ENCODE assay signal across 16 mouse cellular contexts in genomic region chr12:7853876-7854275, GRCm38 (mm10).
A peak's percentile ranks its signal among the peaks of the same experiment; 100 is the strongest.
DNase-seq lines count a peak whose midpoint lies in the region; ATAC-seq and TF ChIP-seq lines count a peak whose summit lies in the region.
"Had no signal": no experiment of that assay in that cellular context is flagged by ENCODE, and none has a peak within 500 bp of the region (broad histone marks: within the 10 kb centered on the region; RNA-seq: fewer than 3 reads in every experiment).

No protein-coding gene starts in this region.

- H3K9me3 ChIP-seq in forebrain, postnatal 0 days (ENCODE audit: low read length): no peaks in the 10 kb centered on the region
- H3K9me3 ChIP-seq in forebrain, embryonic 15.5 days: no peaks in the 10 kb centered on the region
- no peaks in the 10 kb centered on the region for H3K9me3 ChIP-seq in midbrain, embryonic 16.5 days (replicated peaks; ENCODE audit: control insufficient read depth, low read length, poor library complexity, severe bottlenecking)
- H3K9me3 ChIP-seq in midbrain, embryonic 10.5 days (replicated peaks): no peaks in the 10 kb centered on the region
- H3K9me3 ChIP-seq: heart, embryonic 10.5 days; limb, embryonic 15.5 days had no signal

- no peaks in the 10 kb centered on the region for H3K4me1 ChIP-seq in forebrain, postnatal 0 days (ENCODE audit: insufficient read depth)
- H3K4me1 ChIP-seq in forebrain, embryonic 15.5 days: no peaks in the 10 kb centered on the region
- H3K4me1 ChIP-seq in midbrain, embryonic 16.5 days (ENCODE audit: control insufficient read depth, insufficient read depth, low read length): no peaks in the 10 kb centered on the region
- H3K4me1 ChIP-seq in midbrain, embryonic 10.5 days: no peaks in the 10 kb centered on the region
- H3K4me1 ChIP-seq: heart, embryonic 10.5 days; limb, embryonic 15.5 days had no signal

- H3K4me2 ChIP-seq in forebrain, postnatal 0 days (ENCODE audit: low read depth): no peak overlapping the region
- no peak overlapping the region for H3K4me2 ChIP-seq in forebrain, embryonic 15.5 days (replicated peaks)
- H3K4me2 ChIP-seq in midbrain, embryonic 16.5 days (ENCODE audit: low read length): no peak overlapping the region
- H3K4me2 ChIP-seq: limb, embryonic 15.5 days had no signal

- WGBS in forebrain, postnatal 0 days: 35% methylated on average over 2 of the region's 2 CpGs
- 60% methylated on average over 2 of the region's 2 CpGs for WGBS in forebrain, embryonic 15.5 days
- 51% methylated on average over 2 of the region's 2 CpGs for whole genome bisulfite sequencing in midbrain, embryonic 16.5 days
- 85% methylated on average over 2 of the region's 2 CpGs for WGBS in midbrain, embryonic 10.5 days

- H3K27me3 ChIP-seq in forebrain, postnatal 0 days (ENCODE audit: insufficient read depth, low read length): no peaks in the 10 kb centered on the region
- no peaks in the 10 kb centered on the region for H3K27me3 ChIP-seq in forebrain, embryonic 15.5 days
- no peaks in the 10 kb centered on the region for H3K27me3 ChIP-seq in midbrain, embryonic 16.5 days (ENCODE audit: control insufficient read depth, insufficient read depth, low read depth, low read length)
- H3K27me3 ChIP-seq in midbrain, embryonic 10.5 days (ENCODE audit: low read depth, poor library complexity, severe bottlenecking): no peaks in the 10 kb centered on the region
- H3K27me3 ChIP-seq: limb, embryonic 15.5 days had no signal

- peak overlapping the region; percentile 35; the same call in 1 of the 2 replicates for H3K27ac ChIP-seq in forebrain, postnatal 0 days (ENCODE audit: low read depth, low read length)
- H3K27ac ChIP-seq in forebrain, embryonic 15.5 days (replicated peaks): no peak overlapping the region; the same call in 1 of the 2 replicates
- no peak overlapping the region for H3K27ac ChIP-seq in midbrain, embryonic 16.5 days (ENCODE audit: low read length)
- H3K27ac ChIP-seq in midbrain, embryonic 10.5 days (replicated peaks): no peak overlapping the region
- H3K27ac ChIP-seq: heart, embryonic 10.5 days; limb, embryonic 15.5 days had no signal

- TF ChIP-seq CTCF in forebrain, postnatal 0 days (IDR thresholded peaks at IDR 0.05; ENCODE audit: low read depth): peak; percentile 72

- H3K9ac ChIP-seq in forebrain, postnatal 0 days: no peak overlapping the region
- no peak overlapping the region for H3K9ac ChIP-seq in forebrain, embryonic 15.5 days (replicated peaks)
- H3K9ac ChIP-seq in midbrain, embryonic 16.5 days (ENCODE audit: low read depth, low read length): no peak overlapping the region
- H3K9ac ChIP-seq: limb, embryonic 15.5 days had no signal

- no peaks in the 10 kb centered on the region for H3K36me3 ChIP-seq in forebrain, postnatal 0 days (ENCODE audit: insufficient read depth)
- no peaks in the 10 kb centered on the region for H3K36me3 ChIP-seq in forebrain, embryonic 15.5 days
- no peaks in the 10 kb centered on the region for H3K36me3 ChIP-seq in midbrain, embryonic 16.5 days (ENCODE audit: control insufficient read depth, insufficient read depth, low read length)
- H3K36me3 ChIP-seq in midbrain, embryonic 10.5 days: no peaks in the 10 kb centered on the region
- H3K36me3 ChIP-seq: heart, embryonic 10.5 days; limb, embryonic 15.5 days had no signal

- peak; percentile 81 for DNase-seq in forebrain, postnatal 0 days
- DNase-seq in kidney, postnatal 14 days: peak; percentile 14
- DNase-seq in kidney, adult 11 months: no peak
- DNase-seq in midbrain, embryonic 10.5 days (ENCODE audit: low spot score): no peak
- peak; percentile 10 for DNase-seq in right cerebral cortex, postnatal 4 days
- DNase-seq in urinary bladder, postnatal 36 days (ENCODE audit: low spot score in 2 of 2): no peak
- DNase-seq: cerebellum, postnatal 36 days; layer of hippocampus, adult 9-11 months; lung, postnatal 4 days; thymus, postnatal 36 days had no signal

- peak; percentile 73; the same call in 1 of the 2 replicates for ATAC-seq in forebrain, postnatal 0 days
- no peak for ATAC-seq in forebrain, embryonic 15.5 days (replicated peaks)
- peak; percentile 54; the same call in 1 of the 2 replicates for ATAC-seq in midbrain, embryonic 16.5 days

- no peak overlapping the region for H3K4me3 ChIP-seq in forebrain, postnatal 0 days (ENCODE audit: low read depth, low read length)
- H3K4me3 ChIP-seq in forebrain, embryonic 15.5 days: no peak overlapping the region
- H3K4me3 ChIP-seq in midbrain, embryonic 16.5 days (ENCODE audit: low read depth, low read length): no peak overlapping the region
- H3K4me3 ChIP-seq in midbrain, embryonic 10.5 days: no peak overlapping the region
- H3K4me3 ChIP-seq: erythroblast, embryonic 14.5 days; heart, embryonic 10.5 days; limb, embryonic 15.5 days; myocyte had no signal

Comparison
In these comparisons a context has a peak if more than half of its experiments do, and no peak if none do; other contexts are left out.
1. DNase-seq: peak in forebrain, postnatal 0 days (single experiment), kidney, postnatal 14 days (single experiment) and right cerebral cortex, postnatal 4 days (single experiment); none in kidney, adult 11 months (single experiment), midbrain, embryonic 10.5 days (single experiment) and urinary bladder, postnatal 36 days (0 of 2).